Mouse (Mus musculus) ES-E14 (cell line): ENCODE data around the gene Neb.

ENCODE experiments used
- CHD2 ChIP-seq: IDR thresholded peaks from 2 replicates; pipeline ENCODE4 v1.6.1; 2014; ENCODE audit warnings: mild to moderate bottlenecking, low read depth, low read length, inconsistent platforms
- HCFC1 ChIP-seq: IDR thresholded peaks from 2 replicates; pipeline ENCODE4 v1.6.1; 2012; ENCODE audit warnings: low read length, inconsistent platforms, borderline replicate concordance; ENCODE audit not compliant: insufficient read depth

DNA sequence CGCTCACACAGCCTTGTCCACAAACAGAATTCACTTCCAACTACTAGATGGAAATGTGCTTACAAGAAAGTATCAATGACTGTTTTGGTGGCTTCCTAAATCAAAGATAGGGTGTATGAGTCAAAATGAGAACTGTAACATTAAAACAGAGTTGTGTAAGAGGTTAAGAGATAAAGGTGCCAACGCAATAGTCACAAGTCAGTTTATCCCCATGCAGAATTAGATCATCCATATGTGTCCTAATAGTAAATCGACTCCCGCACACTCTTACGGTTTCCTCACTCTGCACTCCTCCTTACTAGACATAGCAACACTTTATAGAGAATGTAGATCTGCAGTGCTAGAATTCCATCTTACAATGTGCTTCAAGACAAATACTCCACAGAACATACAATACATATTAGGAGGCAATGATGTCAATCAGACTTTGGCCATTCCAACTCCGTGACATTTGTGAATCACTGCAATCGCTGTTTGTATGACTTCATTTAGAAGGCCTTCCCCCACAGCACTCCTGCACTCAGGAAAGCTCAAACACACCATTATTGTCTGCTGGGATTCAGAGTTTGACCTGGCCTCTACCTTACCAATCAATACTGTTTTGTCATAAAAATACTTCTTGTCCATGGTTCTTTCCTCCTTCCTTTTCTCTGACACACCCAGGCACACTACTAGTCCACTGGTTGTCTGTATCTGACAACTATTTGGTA is 41.9 kb upstream of the Neb start:
- TF ChIP-seq CHD2 = no peak
- TF ChIP-seq HCFC1 = no peak
